Mouse (Mus musculus) heart, postnatal 0 days (tissue): ENCODE data around the gene Ccdc114.

Source experiments
- CTCF ChIP-seq: IDR thresholded peaks from 2 replicates; pipeline ENCODE4 v1.5.1; 2016; ENCODE audit warnings: antibody characterized with exemption, control low read depth, low read depth
- EP300 ChIP-seq: IDR thresholded peaks from 2 replicates; pipeline ENCODE4 v1.6.1; 2016; ENCODE audit warnings: antibody characterized with exemption, low read depth

DNA sequence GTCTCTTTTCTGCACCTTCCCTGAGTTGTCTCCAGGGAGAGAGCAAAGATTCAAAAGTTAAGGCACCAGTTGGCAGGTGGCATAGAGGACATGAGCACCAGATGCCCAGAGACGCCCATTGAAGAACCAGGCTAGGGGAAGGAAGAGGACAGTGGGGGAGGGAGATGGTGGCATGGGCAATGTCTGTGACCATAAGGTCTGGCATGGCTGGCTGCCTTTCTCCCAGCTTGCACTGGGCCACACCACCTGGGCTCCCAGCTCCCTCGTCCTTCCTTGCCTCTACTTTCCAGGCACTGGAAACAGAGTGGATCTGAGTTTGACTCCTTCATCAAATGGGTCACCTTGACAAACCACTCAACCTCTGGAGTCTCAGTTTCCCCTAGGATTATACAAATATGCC lies 31.2 kb upstream of the Ccdc114 start:
- TF ChIP-seq CTCF, result no peak
- no peak for TF ChIP-seq EP300
